Mouse (Mus musculus) left cerebral cortex, postnatal 25 days (tissue): ENCODE measurements around the gene Gpr82. TPM values are rescaled to one million over a fixed set of nuclear protein-coding genes. Genes with fewer than 3 reads are reported as not detected.

Experiments
- DNase-seq, 2 experiments: peaks; one replicate each; pipeline ENCODE4 v3.0.0; 2022; ENCODE audit warnings: low spot score in 2 of 2, mixed read lengths in 1 of 2
- intact Hi-C: fragments of 180-260 bp; cut with DNase I; formaldehyde crosslinking; loops from one replicate; pipeline ENCODE4 v1.15.1; 2025
- microRNA-seq, 2 experiments: library from miRNA; unstranded; fragments of <30 nt; microRNA quantifications; one replicate each; pipeline ENCODE4 v1.2.0; 2022
- total RNA-seq, 2 experiments: library from RNA; stranded (reverse); gene quantifications; 2 replicates each; pipeline ENCODE4 v1.2.3; 2021

Gpr82 gene
- total RNA-seq, 2 experiments from 2014 or later, result not detected

DNA sequence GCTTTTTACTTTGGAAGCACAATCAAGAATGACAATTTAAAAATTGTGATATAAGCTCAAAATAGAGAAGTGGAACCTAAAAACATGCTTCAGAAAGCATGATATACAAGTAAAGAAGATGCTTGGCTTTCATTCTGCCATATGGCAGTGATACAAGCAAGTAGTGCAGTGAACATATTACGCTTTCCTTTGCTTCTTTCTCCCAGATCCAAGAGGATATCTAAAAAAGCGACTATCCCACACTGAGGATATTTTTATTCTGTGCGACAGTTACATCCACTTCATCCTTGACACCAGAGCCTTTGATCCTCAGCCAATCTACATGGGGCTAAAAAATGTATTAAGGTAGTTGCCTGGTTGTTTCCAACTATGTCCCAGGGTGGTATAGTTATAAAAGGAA is 20.6 kb downstream of the Gpr82 start:
- DNase-seq, result peak in 1 of 2 experiments; percentile 58
- intact Hi-C loops, result no loop called here

DNA sequence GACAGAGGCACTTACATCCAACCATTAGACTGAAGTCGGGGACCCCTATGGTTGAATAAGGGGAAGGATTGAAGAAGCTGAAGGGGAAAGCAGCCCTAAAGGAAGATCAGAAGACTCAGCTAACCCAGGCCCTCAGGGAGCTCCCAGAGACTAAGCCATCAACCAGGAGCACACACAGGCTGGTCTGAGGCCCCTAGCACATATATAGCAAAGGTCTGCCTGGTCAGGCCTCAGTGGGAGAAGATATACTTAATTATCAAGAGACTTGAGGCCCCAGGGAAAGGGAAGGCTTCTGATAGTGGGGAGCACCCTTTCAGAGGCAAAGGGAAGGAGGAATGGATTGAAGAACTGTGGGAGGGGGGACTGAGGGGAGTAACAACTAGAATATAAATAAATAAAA is 25.4 kb downstream of the Gpr82 start:
- intact Hi-C loops, result no loop called here

GRCm38 (mm10) chrX:13688356-13688755 is 27.2 kb downstream of the Gpr82 start:
- intact Hi-C loops, result no loop called here
- peak; percentile 10 to 74 for DNase-seq

More for the DNA sequence above, 25.4 kb downstream of the Gpr82 start:
- DNase-seq, result no peak

- no peak for DNase-seq
- intact Hi-C loops, result no loop called here
Observed at GRCm38 (mm10) chrX:13691865-13692264, 30.7 kb downstream of the Gpr82 start.

- no peak for DNase-seq
- intact Hi-C loops, result no loop called here
Observed at GRCm38 (mm10) chrX:13700681-13701080, 39.5 kb downstream of the Gpr82 start.

DNA sequence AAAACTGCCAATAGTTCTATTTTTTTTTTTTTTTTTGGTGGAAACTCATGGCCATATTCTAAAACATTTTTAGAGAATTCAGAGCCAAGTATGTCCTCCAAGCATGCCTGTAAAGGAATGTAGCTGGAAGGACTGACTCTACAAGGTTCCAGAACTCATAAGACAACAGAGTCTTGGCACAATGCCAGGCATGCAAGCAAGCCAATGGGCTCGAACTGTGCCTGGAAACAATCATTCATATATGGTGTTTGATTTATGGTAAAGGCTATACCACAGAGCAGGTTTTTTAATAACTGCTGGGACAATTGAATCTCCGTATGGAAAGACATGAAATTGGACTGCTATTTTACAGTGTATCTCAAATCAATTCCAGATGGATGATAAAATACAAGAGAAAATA is 43.9 kb downstream of the Gpr82 start:
- intact Hi-C loops, result no loop called here
- no peak for DNase-seq

DNA sequence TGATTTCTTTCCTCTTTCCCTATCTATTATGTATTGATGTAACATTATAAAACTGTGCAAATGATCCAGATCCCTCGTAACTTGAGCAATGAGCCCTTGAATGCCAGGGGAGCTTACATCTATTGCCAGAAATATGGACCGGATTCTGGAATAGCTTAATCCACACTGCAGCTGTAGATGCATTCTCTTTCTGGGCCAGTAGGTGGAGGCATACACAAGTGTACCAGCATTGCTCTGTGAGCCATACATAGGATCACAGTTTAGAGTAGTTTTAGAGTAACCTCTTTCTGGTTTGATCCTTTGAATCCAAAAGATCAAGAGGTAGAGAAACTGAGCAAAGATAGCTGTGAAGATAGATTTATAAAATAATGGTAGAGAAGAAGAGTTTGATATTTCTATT is 49.0 kb downstream of the Gpr82 start:
- peak; percentile 60 to 64 for DNase-seq
- intact Hi-C loops, result loop anchor here (2.0 kb wide), 1 partner anchor 135 kb away; no protein-coding TSS in a partner anchor

Small RNAs within 50 kb of the gene (microRNA-seq; reads per million reads assigned to microRNA genes)
- 0 reads per million in 2 experiments for gene Gm25246

Other genes starting within 250 kb of the Gpr82 start
- gene Nyx, start 195.3 kb upstream of the Gpr82 start, total RNA-seq, result under 1 TPM; 0.23 to 0.55 TPM
- 10 to 100 TPM; 11.8 to 14.4 TPM for gene Gpr34, start 29.3 kb upstream of the Gpr82 start, total RNA-seq
- 100 to 1,000 TPM; 123 to 128 TPM for gene Cask, start 190.0 kb downstream of the Gpr82 start, total RNA-seq